Mouse (Mus musculus) cerebellum, adult 2 months (tissue): Measurements from ENCODE around the gene Alk. TPM values are rescaled to one million over a fixed set of nuclear protein-coding genes. Genes with fewer than 3 reads are reported as not detected.

Experiments
- DNase-seq, 2 experiments: peaks; one replicate each; pipeline ENCODE4 v3.0.0; 2021
- H3K27ac ChIP-seq: fragments of 200-500 bp; 2 replicates; pipeline ENCODE4 v1.5.1; 2012; ENCODE audit warnings: low read length, control low read depth, inconsistent platforms; ENCODE audit not compliant: insufficient read depth
- H3K27me3 ChIP-seq: fragments of 200-500 bp; 2 replicates; pipeline ENCODE4 v1.6.1; 2012; ENCODE audit warnings: inconsistent platforms, mild to moderate bottlenecking, low read length, moderate library complexity; ENCODE audit not compliant: control insufficient read depth, insufficient read depth
- H3K4me1 ChIP-seq: fragments of 200-500 bp; 2 replicates; pipeline ENCODE4 v1.6.1; 2011; ENCODE audit warnings: low read length; ENCODE audit not compliant: control insufficient read depth, insufficient read depth
- H3K4me3 ChIP-seq: fragments of 200-500 bp; replicated peaks from 2 replicates; pipeline ENCODE3; 2011; ENCODE audit warnings: mild to moderate bottlenecking, low read depth, low read length, control low read depth; ENCODE audit not compliant: insufficient read depth
- CTCF ChIP-seq: fragments of 200-500 bp; IDR thresholded peaks from 2 replicates; pipeline ENCODE4 v1.5.1; 2011; ENCODE audit warnings: low read depth, mild to moderate bottlenecking, control low read depth, low read length, moderate library complexity, borderline replicate concordance; ENCODE audit not compliant: insufficient read depth
- POLR2A ChIP-seq: fragments of 200-500 bp; IDR thresholded peaks from 2 replicates; pipeline ENCODE4 v1.6.1; 2011; ENCODE audit warnings: low read length, control low read depth, borderline replicate concordance; ENCODE audit not compliant: insufficient read depth
- WGBS: fragments of 180-500 bp; shearing (Covaris S2); methylation state at CpG from one replicate; pipeline ENCODE4 v1.1.7; 2018; 5-methylcytosine and 5-hydroxymethylcytosine counted together
- polyA plus RNA-seq: library from polyadenylated mRNA; depleted of rRNA; stranded (reverse); fragments of >200 nt; gene quantifications from 2 replicates; pipeline ENCODE4 v1.2.3, GENCODE M21; 2012

Alk gene
- polyA plus RNA-seq, 1 experiment, result 1.6 TPM

GRCm38 (mm10) chr17:72526356-72526755, 78.1 kb downstream of the Alk start:
- WGBS, result 24% methylated on average over 4 of the region's 4 CpGs
- Histone ChIP-seq H3K4me1 (peaks cover 8% of the 10 kb centered on the region; the same call in 1 of the 2 replicates), H3K4me3 (no peak overlapping the region), H3K27me3 (no peaks in the 10 kb centered on the region), H3K27ac (no peak overlapping the region)
- no peak for TF ChIP-seq POLR2A
- DNase-seq, result no peak

GRCm38 (mm10) chr17:72524839-72525238, 79.6 kb downstream of the Alk start:
- peaks cover 8% of the 10 kb centered on the region; the same call in 1 of the 2 replicates for H3K4me1 ChIP-seq
- no peak overlapping the region for H3K27ac ChIP-seq
- no peak for TF ChIP-seq POLR2A
- TF ChIP-seq CTCF, result no peak
- no peak for DNase-seq
- no peaks in the 10 kb centered on the region for H3K27me3 ChIP-seq
- H3K4me3 ChIP-seq, result no peak overlapping the region
- WGBS, result 98% methylated on average over 3 of the region's 3 CpGs

DNA sequence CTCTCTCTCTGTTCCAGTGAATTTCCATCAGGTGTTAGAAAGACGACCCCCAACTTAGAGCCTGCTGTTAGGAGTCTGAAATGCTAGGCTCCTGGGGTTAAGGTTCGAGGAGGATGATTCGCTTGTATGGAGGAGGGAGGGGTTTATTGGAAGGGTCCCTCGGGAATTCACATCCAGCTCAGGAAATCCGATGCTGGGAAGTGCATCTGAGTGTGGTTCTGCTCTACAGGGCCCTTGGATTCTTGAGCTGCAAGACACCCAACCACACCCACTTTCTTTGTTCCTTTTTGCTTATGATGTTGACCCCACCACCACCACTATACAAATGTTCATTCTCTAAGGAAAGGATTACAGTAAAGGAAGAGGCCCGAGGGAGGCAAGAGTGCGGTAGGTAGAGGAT, 81.4 kb downstream of the Alk start:
- no peaks in the 10 kb centered on the region for H3K27me3 ChIP-seq
- no peak overlapping the region for H3K27ac ChIP-seq
- H3K4me3 ChIP-seq, result no peak overlapping the region
- peaks cover 8% of the 10 kb centered on the region; the same call in 1 of the 2 replicates for H3K4me1 ChIP-seq
- DNase-seq, result no peak
- TF ChIP-seq POLR2A (no peak), CTCF (no peak)
- WGBS, result 62% methylated on average over 7 of the region's 7 CpGs

GRCm38 (mm10) chr17:72522381-72522780, 82.0 kb downstream of the Alk start:
- Histone ChIP-seq H3K27me3 (no peaks in the 10 kb centered on the region), H3K4me3 (no peak overlapping the region), H3K27ac (no peak overlapping the region), H3K4me1 (peaks cover 8% of the 10 kb centered on the region; the same call in 1 of the 2 replicates)
- DNase-seq, result peak; percentile 74 to 79
- 0% methylated on average over 4 of the region's 4 CpGs for WGBS
- TF ChIP-seq POLR2A (no peak), CTCF (peak; percentile 77; the same call in 1 of the 2 replicates)

DNA sequence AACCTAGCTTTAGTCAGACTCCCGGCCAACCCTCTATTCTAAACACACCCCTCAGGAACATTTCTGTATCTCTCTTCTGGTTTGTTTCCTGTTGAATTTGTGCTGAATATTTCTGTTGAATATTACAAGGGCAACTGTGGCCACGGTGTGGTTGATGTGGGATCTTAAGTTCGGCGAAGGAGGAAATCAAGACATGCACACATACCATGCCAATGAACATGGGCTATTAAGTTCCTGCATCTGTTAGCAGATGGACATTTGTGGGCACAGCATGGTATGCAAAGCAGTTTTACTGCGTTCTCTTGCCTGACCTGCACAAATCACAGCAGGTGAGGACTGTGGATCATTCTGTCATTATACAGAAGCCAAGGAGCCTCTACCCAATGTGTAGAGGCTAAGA, 83.1 kb downstream of the Alk start:
- Histone ChIP-seq H3K4me1 (peaks cover 8% of the 10 kb centered on the region; the same call in 1 of the 2 replicates), H3K4me3 (no peak overlapping the region), H3K27me3 (no peaks in the 10 kb centered on the region; the same call in 1 of the 2 replicates), H3K27ac (no peak overlapping the region)
- TF ChIP-seq POLR2A (no peak), CTCF (no peak)
- WGBS, result 19% methylated on average over 5 of the region's 5 CpGs
- DNase-seq, result peak; percentile 60 to 84

GRCm38 (mm10) chr17:72510746-72511145, 93.7 kb downstream of the Alk start:
- no peak for TF ChIP-seq CTCF
- TF ChIP-seq POLR2A, result no peak
- no peaks in the 10 kb centered on the region for H3K4me1 ChIP-seq
- peak in 1 of 2 experiments; percentile 7 for DNase-seq
- H3K27ac ChIP-seq, result no peak overlapping the region
- H3K27me3 ChIP-seq, result no peaks in the 10 kb centered on the region; the same call in 1 of the 2 replicates
- 20% methylated on average over 6 of the region's 6 CpGs for WGBS
- H3K4me3 ChIP-seq, result no peak overlapping the region

GRCm38 (mm10) chr17:72508678-72509394, 95.6 kb downstream of the Alk start:
- DNase-seq, result no peak
- 92% methylated on average over 7 of the region's 7 CpGs for WGBS
- Histone ChIP-seq H3K4me1 (no peaks in the 10 kb centered on the region), H3K27ac (no peak overlapping the region), H3K27me3 (no peaks in the 10 kb centered on the region), H3K4me3 (no peak overlapping the region)
- TF ChIP-seq POLR2A (no peak), CTCF (no peak)

DNA sequence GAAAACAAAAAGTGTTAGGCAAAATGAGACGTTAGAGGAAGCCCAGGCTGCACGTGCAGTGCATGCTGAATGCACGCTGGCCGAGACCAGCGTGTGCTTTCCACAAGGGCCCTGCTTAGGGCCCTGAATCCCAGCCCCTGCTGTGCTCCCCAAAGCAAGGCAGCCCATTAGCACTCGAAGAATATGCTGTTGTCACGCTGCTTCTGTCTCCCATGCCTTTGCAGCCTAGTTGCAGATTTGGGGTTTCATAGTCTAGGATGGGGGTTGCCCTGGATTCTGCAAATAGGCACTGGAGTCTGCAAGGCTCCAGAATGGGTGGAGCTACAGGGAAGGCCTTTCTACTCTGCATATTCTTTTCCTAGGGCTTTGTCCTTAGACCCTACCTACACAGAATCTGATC, 99.2 kb downstream of the Alk start:
- Histone ChIP-seq H3K27ac (no peak overlapping the region), H3K4me3 (no peak overlapping the region), H3K4me1 (no peaks in the 10 kb centered on the region), H3K27me3 (no peaks in the 10 kb centered on the region)
- no peak for TF ChIP-seq CTCF
- no peak for TF ChIP-seq POLR2A
- peak in 1 of 2 experiments; percentile 28 for DNase-seq
- 64% methylated on average over 7 of the region's 7 CpGs for WGBS
